Mouse (Mus musculus) neural tube, embryonic 12.5 days (tissue): ENCODE results near the gene Ifi213. TPM values are rescaled to one million over a fixed set of nuclear protein-coding genes. Genes with fewer than 3 reads are reported as not detected.
"Not testable (repeated sequence)": the region's sequence is repeated elsewhere in the genome, so short reads cannot be mapped to it uniquely, and the experiment has no call there.

Experiments
- ATAC-seq: fragments of 200-750 bp; cut with Nextera tagmentation; 2 replicates; pipeline ENCODE4 v1.8.0; 2017; ENCODE audit warnings: low read depth, mild to moderate bottlenecking, moderate TSS enrichment, moderate library complexity; ENCODE audit not compliant: low FRiP score
- H3K27ac ChIP-seq: fragments of 300-500 bp; sonication (generic); 2 replicates; pipeline ENCODE4 v1.5.1; 2016
- H3K27me3 ChIP-seq: fragments of 300-500 bp; sonication (generic); replicated peaks from 2 replicates; pipeline ENCODE4 v1.6.1; 2016; ENCODE audit warnings: mild to moderate bottlenecking
- H3K36me3 ChIP-seq: fragments of 300-500 bp; sonication (generic); 2 replicates; pipeline ENCODE4 v1.6.1; 2016; ENCODE audit warnings: mild to moderate bottlenecking
- H3K4me1 ChIP-seq: fragments of 300-500 bp; sonication (generic); 2 replicates; pipeline ENCODE4 v1.6.1; 2016
- H3K4me2 ChIP-seq: fragments of 300-500 bp; sonication (generic); replicated peaks from 2 replicates; pipeline ENCODE4 v1.6.1; 2016; ENCODE audit warnings: mild to moderate bottlenecking
- H3K4me3 ChIP-seq: fragments of 300-500 bp; sonication (generic); 2 replicates; pipeline ENCODE4 v1.5.1; 2016
- H3K9ac ChIP-seq: fragments of 300-500 bp; sonication (generic); 2 replicates; pipeline ENCODE4 v1.6.1; 2016; ENCODE audit warnings: mild to moderate bottlenecking
- H3K9me3 ChIP-seq: fragments of 300-500 bp; sonication (generic); 2 replicates; pipeline ENCODE4 v1.6.1; 2016; ENCODE audit warnings: mild to moderate bottlenecking
- WGBS: fragments of 180-500 bp; shearing (Covaris S2); methylation state at CpG from one replicate; pipeline ENCODE4 v1.1.7; 2016; 5-methylcytosine and 5-hydroxymethylcytosine counted together
- microRNA-seq: library from miRNA; unstranded; fragments of <30 nt; microRNA quantifications from one replicate; pipeline ENCODE4, GENCODE M21; 2017
- polyA plus RNA-seq: library from polyadenylated mRNA; unstranded; fragments of >200 nt; fragmentation: Nextera tagmentation; extraction: Ambion mirVana; gene quantifications from 2 replicates; pipeline ENCODE4 v1.2.1, GENCODE M21; 2016

Gene Ifi213
- polyA plus RNA-seq, 1 experiment from 2014 or later = not detected

DNA sequence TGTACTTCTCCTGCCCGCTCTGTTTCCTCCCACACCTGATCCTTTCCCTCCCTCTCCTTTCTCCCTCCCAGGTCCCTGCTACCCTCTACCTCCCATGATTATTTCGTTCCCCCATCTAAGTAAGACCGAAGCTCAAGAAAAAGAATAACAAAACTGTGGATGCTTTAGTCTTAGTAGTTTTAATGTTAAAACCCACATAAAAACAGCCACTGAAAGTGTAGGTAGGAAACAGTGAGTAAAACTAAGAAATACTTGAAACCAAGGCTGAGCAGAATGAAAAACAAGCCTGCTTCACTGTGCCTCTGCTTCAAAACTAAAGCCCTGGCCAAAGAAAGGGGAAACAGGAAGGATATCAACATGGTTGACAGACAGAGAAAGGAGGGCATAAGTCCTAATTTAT, 50.3 kb downstream of the Ifi213 start:
- not testable (repeated sequence) for H3K4me2 ChIP-seq, H3K4me3 ChIP-seq, H3K4me1 ChIP-seq, ATAC-seq, H3K27me3 ChIP-seq, H3K9me3 ChIP-seq, H3K36me3 ChIP-seq, H3K9ac ChIP-seq, H3K27ac ChIP-seq
- 93% methylated on average over 3 of the region's 3 CpGs for WGBS

DNA sequence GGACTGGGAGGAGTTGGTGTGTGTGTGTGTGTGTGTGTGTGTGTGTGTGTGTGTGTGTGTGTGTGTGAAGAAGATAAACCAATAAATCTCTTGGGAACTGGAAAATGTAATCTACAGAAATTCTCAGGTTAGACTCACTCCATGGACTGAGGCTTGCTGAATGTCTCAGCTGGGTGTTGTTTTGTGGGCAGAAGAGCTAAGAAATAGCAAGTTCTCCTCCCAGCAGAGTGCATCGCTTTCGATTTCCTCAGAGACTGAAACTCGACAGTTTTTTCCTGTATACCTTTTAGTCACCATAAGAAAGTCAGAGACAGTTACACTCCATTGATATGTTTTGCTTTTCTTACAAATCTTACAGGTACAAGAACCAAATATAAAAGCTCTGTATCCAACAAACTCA, 63.3 kb downstream of the Ifi213 start, which contains the start of gene Ifi214:
Gene Ifi214, minus strand, starts transcription at position 167 of the 400 bp plus-strand sequence.
- H3K27me3 ChIP-seq, H3K27ac ChIP-seq, H3K9me3 ChIP-seq, H3K4me2 ChIP-seq, H3K4me1 ChIP-seq, H3K9ac ChIP-seq, H3K36me3 ChIP-seq, ATAC-seq, H3K4me3 ChIP-seq: not testable (repeated sequence)
- WGBS = 91% methylated on average over 3 of the region's 3 CpGs

DNA sequence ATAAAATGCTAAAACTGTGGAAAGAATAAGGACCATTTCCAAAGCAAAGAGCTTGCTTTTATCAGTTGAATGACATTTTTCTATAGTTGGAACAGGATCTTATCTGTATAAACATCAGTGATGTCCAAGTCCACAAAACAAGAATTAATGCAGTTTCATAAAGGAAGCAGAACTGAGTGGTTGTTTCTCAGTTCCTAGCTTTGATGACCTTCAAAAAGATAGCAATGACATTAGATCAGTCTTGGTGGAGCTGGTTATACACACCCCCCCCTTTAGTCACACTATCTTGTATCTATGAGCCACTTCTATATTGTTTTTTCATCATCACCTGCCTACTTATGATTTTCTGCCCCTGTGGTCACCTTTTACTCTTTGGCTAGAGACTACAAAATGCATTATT, 77.6 kb downstream of the Ifi213 start:
- Histone ChIP-seq H3K4me3 (no peak overlapping the region), H3K27me3 (no peaks in the 10 kb centered on the region), H3K9ac (no peak overlapping the region), H3K4me1 (no peaks in the 10 kb centered on the region), H3K36me3 (no peaks in the 10 kb centered on the region), H3K4me2 (no peak overlapping the region), H3K9me3 (no peaks in the 10 kb centered on the region), H3K27ac (no peak overlapping the region)
- ATAC-seq = no peak

Small RNA genes within 50 kb of the gene (microRNA-seq; reads per million reads assigned to microRNA genes)
- gene Gm44339 (not detected), gene Gm44481 (not detected)

Other genes with a start within 250 kb of the Ifi213 start
- gene Aim2, start 248.4 kb downstream of the Ifi213 start, polyA plus RNA-seq = 3.8 and 4.5 TPM in 2 replicates
- gene Cadm3, start 231.6 kb downstream of the Ifi213 start, polyA plus RNA-seq = 36.0 and 41.8 TPM in 2 replicates
- gene Ifi206, start 108.2 kb downstream of the Ifi213 start, polyA plus RNA-seq = not detected in 2 replicates
- gene Ifi214, start 63.3 kb downstream of the Ifi213 start, polyA plus RNA-seq = not detected in 2 replicates
- gene Ifi209, start 31.6 kb upstream of the Ifi213 start, polyA plus RNA-seq = 0.13 TPM in 1 of 2 replicates, not detected in the other
- gene Ifi208, start 74.4 kb upstream of the Ifi213 start, polyA plus RNA-seq = not detected in 2 replicates
- gene Ifi207, start 142.5 kb upstream of the Ifi213 start, polyA plus RNA-seq = 0.34 and 0.41 TPM in 2 replicates
- gene Ifi204, start 167.7 kb upstream of the Ifi213 start, polyA plus RNA-seq = 0.61 and 0.89 TPM in 2 replicates